Mouse (Mus musculus): ENCODE data around the gene Nptn. TPM values are rescaled to one million over a fixed set of nuclear protein-coding genes. Genes with fewer than 3 reads are reported as not detected.
A peak's percentile ranks its signal among the peaks of the same experiment; 100 is the strongest.

The Nptn gene
- polyA plus RNA-seq, 1 experiment from 2014 or later = 85.0 TPM

DNA sequence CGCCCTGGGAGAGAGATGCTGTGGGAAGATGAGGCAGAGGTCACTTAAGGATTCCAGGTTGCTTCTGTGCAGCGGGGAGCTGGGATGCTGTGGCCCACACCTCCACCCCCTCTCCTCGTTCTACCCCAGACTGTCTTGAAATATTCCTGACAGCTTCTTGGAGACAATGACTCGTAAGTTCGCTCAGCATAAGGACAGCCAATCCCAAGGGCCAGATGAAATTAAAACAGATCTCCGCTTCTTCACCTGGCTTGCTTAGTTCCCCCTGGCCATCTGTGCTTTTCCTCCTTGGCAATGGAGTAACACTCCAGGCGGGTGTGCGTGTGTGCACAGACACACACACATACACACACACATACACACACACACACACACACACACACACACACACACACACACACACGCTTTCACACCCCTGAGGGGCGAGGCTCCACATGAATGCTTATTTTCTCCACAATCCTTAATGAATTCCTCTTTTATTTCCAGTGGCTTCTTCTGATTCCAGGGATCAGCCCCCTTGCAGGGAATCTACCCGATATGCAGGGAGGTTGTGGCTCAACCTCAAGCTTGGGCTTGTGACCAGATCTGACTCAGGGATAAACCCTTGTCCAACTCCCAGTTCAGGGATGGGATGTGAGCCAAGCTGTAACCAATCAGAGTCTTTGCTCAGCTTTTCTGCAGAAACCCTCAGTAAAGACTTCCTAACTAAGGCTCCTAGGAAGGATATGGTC, 35.2 kb upstream of the Nptn start:
- Histone ChIP-seq H3K36me3 (ENCODE audit: control insufficient read depth, insufficient read depth, low read length) (no peaks in the 10 kb centered on the region), H3K9me3 (ENCODE audit: control insufficient read depth, low read length) (no peaks in the 10 kb centered on the region), H3K9ac (ENCODE audit: low read length) (no peak overlapping the region), H3K4me3 (ENCODE audit: low read depth, low read length) (no peak overlapping the region), H3K27me3 (ENCODE audit: control insufficient read depth, insufficient read depth, low read length) (no peaks in the 10 kb centered on the region), H3K27ac (ENCODE audit: low read depth, low read length) (no peak overlapping the region), H3K4me1 (ENCODE audit: control insufficient read depth, insufficient read depth, low read length) (peaks cover 4% of the 10 kb centered on the region; the same call in 1 of the 2 replicates), H3K4me2 (ENCODE audit: low read depth) (no peak overlapping the region)
- DNase-seq (ENCODE audit: low spot score) = no peak
- ATAC-seq (ENCODE audit: insufficient read depth, low FRiP score, low TSS enrichment) = no peak
- WGBS = 87% methylated on average over 11 of the region's 11 CpGs

DNA sequence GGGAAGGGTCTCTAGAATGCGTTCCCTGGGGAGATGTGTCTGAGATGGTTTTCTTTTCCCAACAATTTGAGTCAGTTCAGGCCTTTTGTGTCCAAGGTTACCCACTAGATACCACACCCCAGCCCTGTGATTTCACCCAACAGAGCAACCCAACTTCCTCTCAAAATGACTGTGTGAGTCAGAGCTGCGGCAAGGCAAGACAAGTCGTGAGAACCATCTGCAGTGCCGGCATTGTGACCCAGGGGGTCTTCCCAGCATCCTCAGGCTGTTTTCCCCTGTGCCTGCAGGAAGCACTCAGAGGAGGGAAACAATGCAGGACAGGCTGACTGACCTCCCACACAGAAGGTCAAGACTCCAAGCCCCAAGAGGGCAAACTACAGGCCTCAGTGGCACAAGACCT, 33.1 kb upstream of the Nptn start:
- DNase-seq (ENCODE audit: low spot score) = no peak

DNA sequence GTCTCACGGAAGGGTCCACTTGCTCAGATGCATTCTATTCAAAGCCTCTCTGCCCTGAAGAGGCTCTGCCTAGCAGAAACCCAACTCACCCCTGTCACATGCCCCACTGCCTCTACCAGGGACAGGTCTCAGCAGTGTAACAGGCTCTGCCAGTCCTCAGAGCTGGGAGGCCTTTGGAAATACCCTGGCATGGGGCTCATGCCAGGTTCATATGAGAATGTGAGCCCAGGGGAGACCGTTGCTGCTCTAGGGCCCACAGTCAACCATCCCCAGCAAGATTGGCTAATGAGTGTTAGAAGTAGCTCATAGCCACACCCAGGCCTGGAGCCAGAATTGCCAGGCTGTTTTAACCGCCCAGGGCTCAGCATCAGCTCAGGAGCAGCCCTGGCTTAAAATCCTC, 32.3 kb upstream of the Nptn start:
- Histone ChIP-seq H3K27ac (ENCODE audit: low read depth, low read length) (no peak overlapping the region), H3K4me3 (ENCODE audit: low read depth, low read length) (no peak overlapping the region), H3K4me1 (ENCODE audit: control insufficient read depth, insufficient read depth, low read length) (peaks cover 9% of the 10 kb centered on the region), H3K4me2 (ENCODE audit: low read depth) (no peak overlapping the region), H3K27me3 (ENCODE audit: control insufficient read depth, insufficient read depth, low read length) (no peaks in the 10 kb centered on the region), H3K36me3 (ENCODE audit: control insufficient read depth, insufficient read depth, low read length) (no peaks in the 10 kb centered on the region), H3K9ac (ENCODE audit: low read length) (no peak overlapping the region), H3K9me3 (ENCODE audit: control insufficient read depth, low read length) (no peaks in the 10 kb centered on the region)
- 80% methylated on average over 3 of the region's 3 CpGs for WGBS
- no peak for ATAC-seq (ENCODE audit: insufficient read depth, low FRiP score, low TSS enrichment)
- no peak for DNase-seq (ENCODE audit: low spot score)

More for the DNA sequence above, 33.1 kb upstream of the Nptn start:
- Histone ChIP-seq H3K36me3 (ENCODE audit: control insufficient read depth, insufficient read depth, low read length) (no peaks in the 10 kb centered on the region), H3K27me3 (ENCODE audit: control insufficient read depth, insufficient read depth, low read length) (no peaks in the 10 kb centered on the region), H3K27ac (ENCODE audit: low read depth, low read length) (no peak overlapping the region), H3K4me2 (ENCODE audit: low read depth) (no peak overlapping the region), H3K9me3 (ENCODE audit: control insufficient read depth, low read length) (no peaks in the 10 kb centered on the region), H3K4me1 (ENCODE audit: control insufficient read depth, insufficient read depth, low read length) (peaks cover 5% of the 10 kb centered on the region), H3K4me3 (ENCODE audit: low read depth, low read length) (no peak overlapping the region), H3K9ac (ENCODE audit: low read length) (no peak overlapping the region)
- WGBS = 44% methylated on average over 4 of the region's 4 CpGs
- ATAC-seq (ENCODE audit: insufficient read depth, low FRiP score, low TSS enrichment) = no peak

DNA sequence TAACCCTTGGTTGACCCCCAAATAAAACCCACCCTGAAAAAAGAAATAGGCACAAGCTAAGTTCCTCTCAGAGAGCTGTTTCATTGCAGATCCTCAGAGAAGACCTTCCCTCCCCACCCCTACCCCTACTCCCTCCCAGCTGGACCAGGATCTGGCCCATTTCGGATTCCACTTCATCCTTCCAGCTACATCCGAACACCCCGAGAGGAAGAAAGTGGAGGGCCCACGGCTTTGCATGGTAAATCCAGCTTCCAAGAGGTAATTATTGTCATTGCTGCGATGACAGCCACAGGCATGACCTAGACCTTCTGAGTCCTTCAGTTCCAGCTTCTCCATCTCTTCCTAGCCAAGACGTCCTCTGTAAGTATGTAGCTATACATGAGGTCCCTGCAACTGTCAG, 31.1 kb upstream of the Nptn start:
- no peak overlapping the region for H3K27ac ChIP-seq (ENCODE audit: low read depth, low read length)
- no peak overlapping the region for H3K4me2 ChIP-seq (ENCODE audit: low read depth)
- DNase-seq (ENCODE audit: low spot score) = no peak
- no peak overlapping the region for H3K4me3 ChIP-seq (ENCODE audit: low read depth, low read length)
- no peaks in the 10 kb centered on the region for H3K9me3 ChIP-seq (ENCODE audit: control insufficient read depth, low read length)
- no peaks in the 10 kb centered on the region for H3K27me3 ChIP-seq (ENCODE audit: control insufficient read depth, insufficient read depth, low read length)
- peaks cover 12% of the 10 kb centered on the region for H3K4me1 ChIP-seq (ENCODE audit: control insufficient read depth, insufficient read depth, low read length)
- WGBS = 92% methylated on average over 6 of the region's 6 CpGs
- no peaks in the 10 kb centered on the region for H3K36me3 ChIP-seq (ENCODE audit: control insufficient read depth, insufficient read depth, low read length)
- H3K9ac ChIP-seq (ENCODE audit: low read length) = no peak overlapping the region
- no peak for ATAC-seq (ENCODE audit: insufficient read depth, low FRiP score, low TSS enrichment)

DNA sequence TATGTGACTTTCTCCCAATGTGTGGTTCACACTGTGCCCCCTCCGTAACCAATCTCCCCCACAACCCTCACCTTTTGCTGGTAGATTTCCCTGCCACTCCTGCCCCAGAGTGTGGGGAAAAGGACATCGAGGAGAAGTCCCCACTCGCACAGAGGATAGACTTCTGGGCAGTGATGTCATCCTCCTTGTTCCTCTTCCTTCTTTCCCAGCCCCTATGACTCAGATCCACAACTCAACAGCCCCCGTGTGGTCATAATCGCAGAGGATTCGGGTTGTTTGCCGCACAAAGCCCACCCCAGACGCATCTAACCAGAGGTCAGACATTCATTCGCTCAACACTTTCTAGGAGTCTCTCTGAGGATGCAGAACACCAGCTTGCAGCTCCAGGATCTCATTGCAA, 30.0 kb upstream of the Nptn start:
- WGBS = 89% methylated on average over 9 of the region's 9 CpGs
- Histone ChIP-seq H3K4me1 (ENCODE audit: control insufficient read depth, insufficient read depth, low read length) (peaks cover 12% of the 10 kb centered on the region), H3K27me3 (ENCODE audit: control insufficient read depth, insufficient read depth, low read length) (no peaks in the 10 kb centered on the region), H3K36me3 (ENCODE audit: control insufficient read depth, insufficient read depth, low read length) (no peaks in the 10 kb centered on the region), H3K4me3 (ENCODE audit: low read depth, low read length) (no peak overlapping the region), H3K9ac (ENCODE audit: low read length) (no peak overlapping the region), H3K27ac (ENCODE audit: low read depth, low read length) (no peak overlapping the region), H3K4me2 (ENCODE audit: low read depth) (no peak overlapping the region), H3K9me3 (ENCODE audit: control insufficient read depth, low read length) (no peaks in the 10 kb centered on the region)
- DNase-seq (ENCODE audit: low spot score) (no peak), ATAC-seq (ENCODE audit: insufficient read depth, low FRiP score, low TSS enrichment) (no peak)

DNA sequence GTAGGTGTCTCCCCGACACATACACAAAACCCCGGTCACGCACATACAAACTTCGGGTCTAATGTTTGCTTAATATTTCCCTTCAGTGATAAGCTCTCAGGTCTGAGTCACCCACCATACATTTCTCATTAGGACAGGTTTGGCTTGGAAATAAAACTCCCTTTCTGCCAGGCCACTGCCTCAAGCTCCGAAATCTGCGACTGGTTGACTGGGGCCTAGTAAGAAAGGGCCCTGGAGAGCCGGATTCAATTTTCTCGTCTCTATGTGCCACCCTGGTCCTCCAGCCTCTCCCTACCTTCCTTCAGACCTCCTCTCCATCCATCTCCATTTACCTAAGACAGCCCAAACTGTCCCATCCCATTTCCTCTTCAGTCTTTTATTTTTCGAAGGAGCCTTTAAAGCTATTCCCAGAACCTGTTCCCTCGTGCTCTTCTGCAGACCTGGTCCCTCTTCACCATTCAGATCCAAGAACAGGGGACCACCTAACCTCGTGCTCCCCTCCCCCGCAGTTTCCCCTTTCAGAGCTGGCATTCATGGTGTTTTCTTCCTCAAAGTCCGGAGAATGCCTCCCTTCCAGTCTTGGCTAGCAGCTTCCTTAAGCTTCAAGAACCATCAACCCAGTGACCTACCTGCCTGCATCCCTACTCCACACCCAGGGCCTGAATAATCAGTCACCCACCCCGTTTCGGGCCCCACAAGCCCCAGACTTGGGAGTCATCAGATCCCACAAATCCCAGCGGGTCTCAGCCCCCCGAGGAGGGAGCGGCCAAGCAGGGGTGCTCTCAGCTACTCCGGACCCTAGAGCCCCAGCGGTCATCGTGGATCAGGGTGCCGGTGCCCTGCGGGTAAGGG, 27.8 kb upstream of the Nptn start:
- Histone ChIP-seq H3K9me3 (ENCODE audit: control insufficient read depth, low read length) (no peaks in the 10 kb centered on the region), H3K27ac (ENCODE audit: low read depth, low read length) (peak overlapping the region; percentile 72), H3K36me3 (ENCODE audit: control insufficient read depth, insufficient read depth, low read length) (no peaks in the 10 kb centered on the region), H3K9ac (ENCODE audit: low read length) (peak overlapping the region; percentile 93), H3K4me3 (ENCODE audit: low read depth, low read length) (peak overlapping the region; percentile 68), H3K27me3 (ENCODE audit: control insufficient read depth, insufficient read depth, low read length) (no peaks in the 10 kb centered on the region), H3K4me1 (ENCODE audit: control insufficient read depth, insufficient read depth, low read length) (peaks cover 8% of the 10 kb centered on the region), H3K4me2 (ENCODE audit: low read depth) (peak overlapping the region; percentile 92)
- DNase-seq (ENCODE audit: low spot score) (peak; percentile 66), ATAC-seq (ENCODE audit: insufficient read depth, low FRiP score, low TSS enrichment) (no peak; the same call in 1 of the 2 replicates)
- WGBS = 16% methylated on average over 23 of the region's 23 CpGs

DNA sequence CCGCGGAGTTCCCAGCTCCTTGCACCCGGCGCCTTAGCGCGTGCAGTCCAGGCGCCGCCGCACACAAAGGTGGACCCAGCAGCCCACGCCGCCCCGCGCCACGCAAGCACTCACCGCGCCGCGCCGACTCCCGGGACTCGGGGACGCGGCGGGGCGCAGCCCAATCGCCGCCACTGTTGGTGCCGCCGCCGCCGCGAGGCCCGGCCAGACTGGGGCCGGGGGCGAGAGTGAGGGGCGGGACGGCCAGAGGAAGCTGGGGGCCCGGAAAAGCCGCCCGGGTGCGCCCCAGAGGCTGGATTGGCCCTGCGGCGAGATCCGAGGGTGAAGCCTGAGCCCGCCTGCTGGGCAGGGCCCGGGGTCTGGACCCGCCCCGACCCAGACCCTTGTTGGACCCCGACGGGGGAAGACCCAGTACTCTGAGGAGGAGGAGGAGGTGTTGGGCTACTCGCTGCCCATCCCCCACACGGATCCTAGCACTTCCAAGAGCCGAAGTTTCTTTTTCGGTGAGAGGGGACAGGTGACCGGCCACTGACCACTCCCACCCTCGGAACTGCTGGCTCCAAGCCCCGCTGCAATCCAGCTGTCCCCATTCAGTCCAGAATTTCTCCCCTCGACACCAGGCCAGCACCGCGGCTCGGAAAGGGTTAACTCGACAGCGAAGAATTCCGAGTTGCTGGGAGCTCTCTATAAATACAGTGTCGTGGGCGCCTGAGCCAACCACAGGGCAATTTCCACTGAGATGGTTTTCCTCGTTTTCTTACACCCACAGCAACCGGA, 26.9 kb upstream of the Nptn start, which contains the start of gene Cd276:
TSS of gene Cd276 (minus strand) at position 530 of the 777 bp plus-strand sequence.
- Histone ChIP-seq H3K27me3 (ENCODE audit: control insufficient read depth, insufficient read depth, low read length) (no peaks in the 10 kb centered on the region), H3K4me1 (ENCODE audit: control insufficient read depth, insufficient read depth, low read length) (peaks cover 8% of the 10 kb centered on the region), H3K9ac (ENCODE audit: low read length) (peak within 1 kb of the TSS; percentile 93), H3K27ac (ENCODE audit: low read depth, low read length) (peak within 1 kb of the TSS; percentile 72), H3K4me2 (ENCODE audit: low read depth) (peak within 1 kb of the TSS; percentile 92), H3K4me3 (ENCODE audit: low read depth, low read length) (peak within 1 kb of the TSS; percentile 68), H3K36me3 (ENCODE audit: control insufficient read depth, insufficient read depth, low read length) (no peaks in the 10 kb centered on the region), H3K9me3 (ENCODE audit: control insufficient read depth, low read length) (no peaks in the 10 kb centered on the region)
- WGBS = under 1% methylated on average over 60 of the region's 68 CpGs
- peak; percentile 67 for ATAC-seq (ENCODE audit: insufficient read depth, low FRiP score, low TSS enrichment)
- DNase-seq (ENCODE audit: low spot score) = peak; percentile 81

DNA sequence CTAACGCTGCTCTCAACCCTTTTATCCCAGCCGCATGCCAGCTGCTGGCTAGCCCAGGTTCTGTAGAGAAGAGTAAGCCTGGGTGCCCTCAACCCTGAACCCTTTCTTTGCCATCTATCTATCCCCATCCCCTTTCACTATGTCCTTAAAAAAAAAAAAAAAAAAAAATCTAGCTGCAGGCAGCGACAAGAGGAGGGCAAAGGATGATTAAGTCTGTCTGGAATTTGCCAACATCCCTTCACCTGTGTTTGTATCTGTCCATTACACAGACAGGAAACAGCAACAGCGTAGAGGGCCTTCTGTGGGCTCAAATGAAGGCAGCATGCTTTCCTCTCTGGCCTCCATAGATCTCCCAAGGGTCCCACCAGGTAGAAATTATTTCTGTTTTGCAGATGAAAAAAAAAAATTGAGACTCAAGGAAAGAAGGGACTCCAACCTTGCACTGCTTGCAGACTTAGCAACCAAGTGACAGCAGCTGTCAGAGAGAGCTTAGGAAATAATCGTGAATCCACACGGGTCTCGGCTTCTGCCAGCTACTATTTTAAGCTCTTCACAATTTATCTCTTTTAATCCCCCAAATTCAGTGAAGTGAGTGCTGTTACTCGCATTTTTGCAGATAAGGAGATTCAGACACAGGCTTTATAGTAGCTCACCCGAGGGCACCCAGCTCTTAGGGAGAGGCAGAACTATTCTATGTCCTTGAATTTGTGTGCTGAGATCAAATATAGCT, 26.2 kb upstream of the Nptn start:
- no peak for DNase-seq (ENCODE audit: low spot score)
- 35% methylated on average over 9 of the region's 9 CpGs for WGBS
- no peak for ATAC-seq (ENCODE audit: insufficient read depth, low FRiP score, low TSS enrichment)
- H3K4me1 ChIP-seq (ENCODE audit: control insufficient read depth, insufficient read depth, low read length) = peaks cover 8% of the 10 kb centered on the region
- H3K4me3 ChIP-seq (ENCODE audit: low read depth, low read length) = peak overlapping the region; percentile 68
- peak overlapping the region; percentile 92 for H3K4me2 ChIP-seq (ENCODE audit: low read depth)
- H3K27ac ChIP-seq (ENCODE audit: low read depth, low read length) = peak overlapping the region; percentile 41; the same call in 1 of the 2 replicates
- H3K9me3 ChIP-seq (ENCODE audit: control insufficient read depth, low read length) = no peaks in the 10 kb centered on the region
- H3K27me3 ChIP-seq (ENCODE audit: control insufficient read depth, insufficient read depth, low read length) = no peaks in the 10 kb centered on the region
- peak overlapping the region; percentile 93; the same call in 1 of the 2 replicates for H3K9ac ChIP-seq (ENCODE audit: low read length)
- no peaks in the 10 kb centered on the region for H3K36me3 ChIP-seq (ENCODE audit: control insufficient read depth, insufficient read depth, low read length)

Data from neural tube, embryonic 11.5 days (tissue).